Mouse (Mus musculus) hindbrain, postnatal 0 days (tissue): Measurements from ENCODE around the gene Fam104a. TPM values are rescaled to one million over a fixed set of nuclear protein-coding genes. Genes with fewer than 3 reads are reported as not detected.

Experiments used
- ATAC-seq: fragments of 200-750 bp; cut with Nextera tagmentation; 2 replicates; pipeline ENCODE4 v1.8.0; 2017; ENCODE audit warnings: mild to moderate bottlenecking, moderate TSS enrichment, moderate library complexity
- DNase-seq: peaks from one replicate; pipeline ENCODE4 v3.0.0-alpha.2; 2015; ENCODE audit warnings: low spot score
- H3K27ac ChIP-seq: fragments of 300-500 bp; sonication (generic); 2 replicates; pipeline ENCODE4 v1.5.1; 2014; ENCODE audit warnings: mild to moderate bottlenecking
- H3K27me3 ChIP-seq: fragments of 300-500 bp; sonication (generic); 2 replicates; pipeline ENCODE4 v1.6.1; 2014; ENCODE audit warnings: low read length, mixed read lengths; ENCODE audit not compliant: insufficient read depth
- H3K36me3 ChIP-seq: fragments of 300-500 bp; sonication (generic); 2 replicates; pipeline ENCODE4 v1.6.1; 2014; ENCODE audit warnings: low read length, mixed read lengths; ENCODE audit not compliant: insufficient read depth
- H3K4me1 ChIP-seq: fragments of 300-500 bp; sonication (generic); 2 replicates; pipeline ENCODE4 v1.6.1; 2014; ENCODE audit warnings: antibody characterized with exemption, low read length, mixed read lengths; ENCODE audit not compliant: insufficient read depth
- H3K4me2 ChIP-seq: fragments of 300-500 bp; sonication (generic); 2 replicates; pipeline ENCODE4 v1.6.1; 2014; ENCODE audit warnings: low read depth, mild to moderate bottlenecking, low read length, moderate library complexity, mixed read lengths
- H3K4me3 ChIP-seq: fragments of 300-500 bp; sonication (generic); 2 replicates; pipeline ENCODE4 v1.5.1; 2014; ENCODE audit warnings: low read length
- H3K9ac ChIP-seq: fragments of 300-500 bp; sonication (generic); replicated peaks from 2 replicates; pipeline ENCODE4 v1.6.1; 2014; ENCODE audit warnings: mild to moderate bottlenecking, low read length, moderate library complexity, mixed read lengths
- H3K9me3 ChIP-seq: fragments of 300-500 bp; sonication (generic); 2 replicates; pipeline ENCODE4 v1.6.1; 2016; ENCODE audit warnings: low read length, mixed read lengths
- CTCF ChIP-seq: IDR thresholded peaks from 2 replicates; pipeline ENCODE4 v1.5.1; 2016; ENCODE audit warnings: antibody characterized with exemption, control low read depth, low read depth
- WGBS: fragments of 180-500 bp; shearing (Covaris S2); extraction: QIAGEN DNeasy Blood & Tissue Kit; methylation state at CpG from one replicate; pipeline ENCODE4 v1.1.7; 2014; 5-methylcytosine and 5-hydroxymethylcytosine counted together
- polyA plus RNA-seq: library from polyadenylated mRNA; unstranded; fragments of >200 nt; fragmentation: Nextera tagmentation; extraction: Ambion mirVana; gene quantifications from 2 replicates; pipeline ENCODE4 v1.2.1, GENCODE M21; 2015
- total RNA-seq: library from RNA; depleted of rRNA; stranded (reverse); fragments of >200 nt; gene quantifications from 2 replicates; pipeline ENCODE4 v1.2.3, GENCODE M21; 2014

Fam104a gene
- total and polyA plus RNA-seq, 2 experiments from 2014 or later, result 29.5 to 50.6 TPM

GRCm38 (mm10) chr11:113667704-113668103 is 16.3 kb downstream of the Fam104a start:
- Histone ChIP-seq H3K4me2 (no peak overlapping the region), H3K36me3 (peaks cover 19% of the 10 kb centered on the region; the same call in 1 of the 2 replicates), H3K27ac (no peak overlapping the region), H3K4me1 (peaks cover 3% of the 10 kb centered on the region; the same call in 1 of the 2 replicates), H3K4me3 (no peak overlapping the region), H3K27me3 (no peaks in the 10 kb centered on the region), H3K9ac (no peak overlapping the region), H3K9me3 (no peaks in the 10 kb centered on the region)
- DNase-seq (no peak), ATAC-seq (no peak)
- TF ChIP-seq CTCF, result no peak
- WGBS, result 91% methylated on average over 4 of the region's 4 CpGs

DNA sequence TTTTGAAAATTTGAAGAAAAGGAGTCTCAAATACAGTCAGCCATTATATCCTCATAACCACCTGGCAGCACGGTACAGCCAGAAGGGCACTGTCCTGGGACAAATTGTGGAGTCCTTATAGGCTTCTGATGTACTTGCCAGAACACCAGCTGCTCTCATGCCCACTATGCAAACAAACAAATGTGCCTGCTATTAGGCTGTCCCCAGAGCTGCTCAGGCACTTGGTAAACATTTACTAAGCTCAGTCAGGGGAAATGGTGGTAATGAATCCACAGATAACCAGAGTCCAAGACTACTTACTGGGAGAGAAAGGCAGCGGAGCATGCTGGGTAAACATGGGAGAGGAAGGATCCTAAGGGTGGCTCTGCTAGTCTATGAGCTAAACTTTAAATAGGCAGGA is 16.8 kb downstream of the Fam104a start:
- ATAC-seq (no peak), DNase-seq (no peak)
- Histone ChIP-seq H3K9me3 (no peaks in the 10 kb centered on the region), H3K27ac (no peak overlapping the region), H3K36me3 (peaks cover 19% of the 10 kb centered on the region; the same call in 1 of the 2 replicates), H3K9ac (no peak overlapping the region), H3K27me3 (no peaks in the 10 kb centered on the region), H3K4me1 (peaks cover 3% of the 10 kb centered on the region; the same call in 1 of the 2 replicates), H3K4me2 (no peak overlapping the region), H3K4me3 (no peak overlapping the region)
- TF ChIP-seq CTCF, result no peak
- 60% methylated on average over 2 of the region's 2 CpGs for WGBS

DNA sequence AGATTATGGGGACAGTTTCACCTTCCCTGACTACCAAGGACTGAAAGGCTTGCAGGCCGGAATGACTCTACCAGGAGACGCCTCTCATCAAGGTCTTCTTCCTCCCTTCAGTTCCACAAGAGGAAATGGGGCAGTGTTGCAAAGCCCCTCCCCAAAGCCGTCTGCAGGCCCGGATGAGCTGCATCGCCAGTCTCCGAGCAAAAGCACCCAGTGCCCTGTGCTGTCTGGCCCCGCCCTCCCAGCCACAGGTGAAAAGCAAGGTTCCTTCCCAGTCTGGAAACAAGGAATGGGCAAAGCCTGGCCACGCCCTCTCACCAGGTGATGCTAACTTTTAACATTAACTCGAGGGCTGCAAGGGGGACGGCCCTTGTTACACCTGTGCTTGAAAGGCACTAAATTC is 17.3 kb downstream of the Fam104a start:
- Histone ChIP-seq H3K9me3 (no peaks in the 10 kb centered on the region), H3K4me1 (peaks cover 3% of the 10 kb centered on the region; the same call in 1 of the 2 replicates), H3K36me3 (peaks cover 23% of the 10 kb centered on the region; the same call in 1 of the 2 replicates), H3K4me3 (no peak overlapping the region), H3K27me3 (no peaks in the 10 kb centered on the region), H3K27ac (no peak overlapping the region), H3K4me2 (no peak overlapping the region), H3K9ac (no peak overlapping the region)
- DNase-seq, result no peak
- no peak for TF ChIP-seq CTCF
- ATAC-seq, result no peak
- 62% methylated on average over 10 of the region's 10 CpGs for WGBS

DNA sequence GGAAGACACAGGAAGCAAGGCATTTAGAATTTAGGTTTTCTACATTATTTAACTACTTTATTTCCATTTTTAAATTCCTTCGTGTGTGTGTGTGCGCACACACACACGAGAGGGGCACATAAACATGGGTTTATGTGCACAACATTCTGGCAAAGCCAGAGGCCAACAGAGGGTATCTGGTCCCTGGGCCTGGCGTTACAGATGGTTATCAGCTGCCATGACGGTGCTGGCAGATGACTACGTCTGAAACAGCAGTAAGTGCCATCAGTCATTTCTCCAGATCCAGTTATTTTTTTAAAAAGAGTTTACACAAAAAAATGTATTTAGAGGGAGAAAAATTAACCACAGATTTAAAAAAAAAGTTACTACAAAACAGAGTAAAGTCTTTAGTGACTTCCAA is 17.8 kb downstream of the Fam104a start:
- H3K27ac ChIP-seq, result no peak overlapping the region
- no peak for ATAC-seq
- no peaks in the 10 kb centered on the region for H3K27me3 ChIP-seq
- no peak for TF ChIP-seq CTCF
- no peak overlapping the region for H3K9ac ChIP-seq
- no peak overlapping the region for H3K4me3 ChIP-seq
- H3K9me3 ChIP-seq, result no peaks in the 10 kb centered on the region
- H3K4me2 ChIP-seq, result no peak overlapping the region
- peaks cover 3% of the 10 kb centered on the region; the same call in 1 of the 2 replicates for H3K4me1 ChIP-seq
- no peak for DNase-seq
- H3K36me3 ChIP-seq, result peaks cover 28% of the 10 kb centered on the region; the same call in 1 of the 2 replicates
- WGBS, result 69% methylated on average over 6 of the region's 6 CpGs

- 56% methylated on average over 2 of the region's 2 CpGs for WGBS
- H3K9me3 ChIP-seq, result no peaks in the 10 kb centered on the region
Observed at GRCm38 (mm10) chr11:113664279-113664678, 19.7 kb downstream of the Fam104a start.

DNA sequence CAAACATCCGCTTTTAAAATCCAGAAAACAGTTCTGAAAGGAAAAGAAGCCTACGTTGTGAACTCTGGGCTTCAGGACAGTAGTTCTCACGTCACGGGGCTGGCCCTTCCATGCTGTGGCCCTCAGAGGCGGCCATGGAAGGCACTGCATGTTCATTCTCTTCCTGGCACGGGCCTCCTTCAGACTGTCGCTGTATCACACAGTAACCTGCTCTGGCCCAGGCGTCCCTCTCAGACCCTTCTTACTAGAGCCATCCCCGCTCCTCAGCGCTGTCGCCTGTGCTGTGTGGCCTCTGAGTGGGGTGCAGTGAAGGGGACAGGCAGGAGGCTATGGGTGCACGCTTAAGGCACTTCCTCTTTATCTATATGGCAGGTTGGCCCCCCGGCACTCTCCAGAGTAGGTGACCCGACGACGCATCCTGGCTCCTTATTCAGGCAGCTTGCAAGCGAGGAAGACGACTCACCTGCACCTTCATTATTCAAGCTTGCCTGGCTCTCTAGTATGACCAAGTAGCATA is 22.1 kb downstream of the Fam104a start:
- Histone ChIP-seq H3K36me3 (peaks cover 47% of the 10 kb centered on the region), H3K4me2 (no peak overlapping the region), H3K4me1 (peaks cover 10% of the 10 kb centered on the region), H3K4me3 (no peak overlapping the region), H3K9ac (no peak overlapping the region), H3K27ac (no peak overlapping the region), H3K27me3 (no peaks in the 10 kb centered on the region), H3K9me3 (no peaks in the 10 kb centered on the region)
- DNase-seq (no peak), ATAC-seq (no peak)
- 92% methylated on average over 18 of the region's 18 CpGs for WGBS
- no peak for TF ChIP-seq CTCF

More at GRCm38 (mm10) chr11:113664279-113664678, 19.7 kb downstream of the Fam104a start:
- Histone ChIP-seq H3K27me3 (no peaks in the 10 kb centered on the region), H3K4me2 (no peak overlapping the region), H3K27ac (no peak overlapping the region), H3K4me1 (peaks cover 3% of the 10 kb centered on the region; the same call in 1 of the 2 replicates), H3K36me3 (peaks cover 31% of the 10 kb centered on the region), H3K9ac (no peak overlapping the region), H3K4me3 (no peak overlapping the region)
- no peak for TF ChIP-seq CTCF
- DNase-seq (no peak), ATAC-seq (no peak)

DNA sequence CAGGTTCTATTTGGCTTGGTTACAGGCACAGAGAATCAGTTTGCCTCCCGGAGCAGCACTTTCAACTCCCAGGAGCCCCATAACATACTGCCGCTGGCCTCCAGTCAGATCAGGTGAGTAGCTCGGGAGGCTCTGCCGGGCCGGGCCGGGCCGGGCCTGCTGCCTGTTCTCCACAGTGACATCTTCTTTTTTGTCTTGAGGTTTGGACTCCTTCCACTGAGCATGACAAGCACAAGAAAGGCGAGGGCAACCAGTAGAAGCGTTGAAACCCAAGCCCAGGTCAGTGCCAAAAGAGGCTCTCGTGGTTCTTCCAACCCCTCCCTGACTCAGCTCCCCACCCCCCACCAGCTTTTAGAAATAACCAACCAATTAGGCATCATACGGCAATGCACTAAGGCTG is 23.0 kb downstream of the Fam104a start:
- Histone ChIP-seq H3K4me2 (no peak overlapping the region), H3K4me1 (peaks cover 7% of the 10 kb centered on the region), H3K27me3 (no peaks in the 10 kb centered on the region), H3K27ac (no peak overlapping the region), H3K9ac (no peak overlapping the region), H3K36me3 (peaks cover 54% of the 10 kb centered on the region), H3K4me3 (no peak overlapping the region), H3K9me3 (no peaks in the 10 kb centered on the region)
- TF ChIP-seq CTCF, result no peak
- DNase-seq (no peak), ATAC-seq (no peak)
- 74% methylated on average over 11 of the region's 11 CpGs for WGBS
